Mouse (Mus musculus): ENCODE measurements around the gene Ifit2.
"Not testable (repeated sequence)": the region's sequence is repeated elsewhere in the genome, so short reads cannot be mapped to it uniquely, and the experiment has no call there.

DNA sequence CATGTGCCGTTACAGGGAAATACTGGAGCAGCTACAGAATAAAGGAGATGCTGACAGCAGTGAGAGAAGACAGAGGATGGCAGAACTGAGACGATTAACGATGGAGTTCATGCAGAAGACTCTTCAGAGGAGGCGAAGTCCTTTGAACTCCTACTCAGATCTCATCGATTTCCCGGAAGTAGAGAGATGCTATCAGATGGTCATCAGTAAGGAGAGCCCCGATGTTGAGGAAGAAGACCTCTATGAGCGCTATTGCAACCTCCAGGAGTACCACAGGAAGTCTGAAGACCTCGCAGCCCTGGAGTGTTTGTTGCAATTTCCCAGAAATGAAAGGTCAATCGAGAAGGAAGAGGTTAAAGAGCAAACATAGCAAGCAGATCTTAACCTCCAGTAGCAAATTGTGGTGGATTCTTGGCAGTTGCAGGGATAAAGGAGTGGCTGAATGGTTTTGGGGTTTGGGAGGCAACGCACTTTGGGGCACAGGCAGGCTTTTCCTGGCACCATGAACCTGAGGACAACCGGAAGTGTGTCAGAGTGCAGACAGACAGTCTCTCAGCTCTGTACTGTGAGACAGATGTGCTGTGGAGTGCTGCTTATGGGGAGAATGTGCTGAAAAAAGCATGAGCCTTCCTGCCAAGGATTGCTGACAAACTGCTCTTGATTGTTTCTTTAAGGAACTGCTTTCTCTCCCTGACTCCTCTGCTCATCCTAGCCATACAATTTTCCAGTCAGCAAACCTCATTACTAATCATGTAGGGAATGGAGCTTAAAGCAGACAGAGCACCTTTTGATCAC, 37.6 kb downstream of the Ifit2 start:
- not testable (repeated sequence) for TF ChIP-seq CTCF (IDR thresholded peaks at IDR 0.05; ENCODE audit: low read depth, low read length); GATA1 (IDR thresholded peaks at IDR 0.05; ENCODE audit: borderline replicate concordance, low read length)
